Mouse (Mus musculus) kidney, adult 2 months (tissue): ENCODE results near the gene Tmem150c.

Experiments used
- CTCF ChIP-seq: fragments of 200-500 bp; conservative IDR thresholded peaks from 2 replicates; pipeline ENCODE4 v1.5.1; 2011; ENCODE audit warnings: low read depth, mild to moderate bottlenecking, control low read depth, low read length, moderate library complexity, mixed read lengths; ENCODE audit not compliant: insufficient read depth, insufficient read length
- POLR2A ChIP-seq: fragments of 200-500 bp; IDR thresholded peaks from one replicate; pipeline ENCODE4 v1.6.1; 2011; ENCODE audit warnings: low read depth, low read length, control low read depth

DNA sequence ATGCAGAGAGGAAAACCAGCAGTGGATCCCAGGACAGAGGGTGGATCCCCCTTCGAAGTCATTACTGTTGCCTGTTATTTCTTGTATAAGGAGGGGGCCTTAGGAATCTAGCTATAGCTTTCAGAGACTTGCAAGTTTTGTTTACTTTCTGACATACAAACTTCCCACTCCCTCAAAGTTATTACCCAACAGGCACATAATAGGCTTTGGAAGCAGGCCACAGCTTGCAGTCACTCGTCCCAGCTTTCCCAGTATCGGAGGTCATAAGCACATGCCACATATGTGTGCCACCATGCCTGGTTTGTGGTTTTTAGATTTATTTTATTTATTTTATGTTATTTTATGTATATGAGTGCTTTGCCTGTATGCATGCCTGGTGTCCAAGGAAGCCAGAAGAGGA, 3.2 kb upstream of the Tmem150c start:
- no peak for TF ChIP-seq CTCF
- no peak for TF ChIP-seq POLR2A
